Mouse (Mus musculus) midbrain, embryonic 10.5 days (tissue): ENCODE measurements around the gene Eef1e1. TPM values are rescaled to one million over a fixed set of nuclear protein-coding genes. Genes with fewer than 3 reads are reported as not detected.
A peak's percentile ranks its signal among the peaks of the same experiment; 100 is the strongest.
"Not testable (repeated sequence)": the region's sequence is repeated elsewhere in the genome, so short reads cannot be mapped to it uniquely, and the experiment has no call there.

Experiments
- DNase-seq: peaks from one replicate; pipeline ENCODE4 v3.0.0-alpha.2; 2017; ENCODE audit warnings: low spot score
- H3K27ac ChIP-seq: fragments of 300-500 bp; sonication (generic); replicated peaks from 2 replicates; pipeline ENCODE4 v1.5.1; 2016; ENCODE audit warnings: mild to moderate bottlenecking
- H3K27me3 ChIP-seq: fragments of 300-500 bp; sonication (generic); 2 replicates; pipeline ENCODE4 v1.6.1; 2016; ENCODE audit warnings: low read depth, mild to moderate bottlenecking; ENCODE audit not compliant: poor library complexity, severe bottlenecking
- H3K36me3 ChIP-seq: fragments of 300-500 bp; sonication (generic); 2 replicates; pipeline ENCODE4 v1.6.1; 2016; ENCODE audit warnings: mild to moderate bottlenecking, moderate library complexity
- H3K4me1 ChIP-seq: fragments of 300-500 bp; sonication (generic); 2 replicates; pipeline ENCODE4 v1.6.1; 2016
- H3K4me3 ChIP-seq: fragments of 300-500 bp; sonication (generic); 2 replicates; pipeline ENCODE4 v1.5.1; 2016; ENCODE audit warnings: mild to moderate bottlenecking, moderate library complexity
- H3K9me3 ChIP-seq: fragments of 300-500 bp; sonication (generic); replicated peaks from 2 replicates; pipeline ENCODE4 v1.6.1; 2016; ENCODE audit warnings: mild to moderate bottlenecking
- WGBS: fragments of 180-500 bp; shearing (Covaris S2); methylation state at CpG from one replicate; pipeline ENCODE4 v1.1.7; 2016; 5-methylcytosine and 5-hydroxymethylcytosine counted together
- polyA plus RNA-seq: library from polyadenylated mRNA; unstranded; fragments of >200 nt; fragmentation: Nextera tagmentation; extraction: Ambion mirVana; gene quantifications from 2 replicates; pipeline ENCODE4 v1.2.1, GENCODE M21; 2016

Gene Eef1e1
- polyA plus RNA-seq: 68.5 and 73.9 TPM in 2 replicates

- DNase-seq: peak; percentile 95
- Histone ChIP-seq H3K36me3 (peaks cover 36% of the 10 kb centered on the region), H3K9me3 (no peaks in the 10 kb centered on the region; the same call in 1 of the 2 replicates), H3K4me1 (peaks cover 14% of the 10 kb centered on the region), H3K4me3 (peak within 1 kb of the TSS; percentile 70), H3K27ac (peak within 1 kb of the TSS; percentile 93), H3K27me3 (no peaks in the 10 kb centered on the region)
- under 1% methylated on average over 59 of the region's 59 CpGs for WGBS
Measured at GRCm38 (mm10) chr13:38658528-38659280, at the start of gene Eef1e1. TSS of gene Eef1e1 (minus strand) at chr13:38659058.

GRCm38 (mm10) chr13:38690845-38691244 is 32.0 kb upstream of the Eef1e1 start:
- WGBS: 88% methylated on average over 6 of the region's 6 CpGs

GRCm38 (mm10) chr13:38690028-38690427 is 31.2 kb upstream of the Eef1e1 start:
- Histone ChIP-seq H3K27me3 (no peaks in the 10 kb centered on the region), H3K27ac (no peak overlapping the region), H3K4me1 (no peaks in the 10 kb centered on the region), H3K36me3 (no peaks in the 10 kb centered on the region), H3K4me3 (no peak overlapping the region), H3K9me3 (no peaks in the 10 kb centered on the region)
- whole genome bisulfite sequencing: 69% methylated on average over 3 of the region's 3 CpGs
- DNase-seq: no peak

More at GRCm38 (mm10) chr13:38690845-38691244, 32.0 kb upstream of the Eef1e1 start:
- no peaks in the 10 kb centered on the region for H3K4me1 ChIP-seq
- H3K4me3 ChIP-seq: no peak overlapping the region
- H3K27ac ChIP-seq: no peak overlapping the region
- H3K36me3 ChIP-seq: no peaks in the 10 kb centered on the region
- no peak for DNase-seq
- no peaks in the 10 kb centered on the region for H3K27me3 ChIP-seq
- H3K9me3 ChIP-seq: no peaks in the 10 kb centered on the region

GRCm38 (mm10) chr13:38688761-38689160 is 29.9 kb upstream of the Eef1e1 start:
- 86% methylated on average over 11 of the region's 11 CpGs for WGBS
- Histone ChIP-seq H3K36me3 (no peaks in the 10 kb centered on the region), H3K27ac (no peak overlapping the region), H3K4me1 (no peaks in the 10 kb centered on the region), H3K4me3 (no peak overlapping the region), H3K9me3 (no peaks in the 10 kb centered on the region), H3K27me3 (no peaks in the 10 kb centered on the region)
- no peak for DNase-seq

- H3K27ac ChIP-seq: no peak overlapping the region
- no peak for DNase-seq
- H3K4me3 ChIP-seq: no peak overlapping the region
- H3K4me1 ChIP-seq: no peaks in the 10 kb centered on the region
- WGBS: 90% methylated on average over 9 of the region's 9 CpGs
- no peaks in the 10 kb centered on the region for H3K27me3 ChIP-seq
- no peaks in the 10 kb centered on the region for H3K36me3 ChIP-seq
- no peaks in the 10 kb centered on the region for H3K9me3 ChIP-seq
Measured at GRCm38 (mm10) chr13:38672336-38672735, 13.5 kb upstream of the Eef1e1 start.

GRCm38 (mm10) chr13:38671451-38671850 is 12.6 kb upstream of the Eef1e1 start:
- not testable (repeated sequence) for H3K4me1 ChIP-seq, H3K9me3 ChIP-seq, H3K36me3 ChIP-seq, DNase-seq, H3K27ac ChIP-seq, H3K27me3 ChIP-seq, H3K4me3 ChIP-seq
- WGBS: 88% methylated on average over 6 of the region's 6 CpGs

GRCm38 (mm10) chr13:38670051-38670450 is 11.2 kb upstream of the Eef1e1 start:
- H3K27me3 ChIP-seq: no peaks in the 10 kb centered on the region
- H3K27ac ChIP-seq: no peak overlapping the region
- H3K4me3 ChIP-seq: no peak overlapping the region
- no peaks in the 10 kb centered on the region for H3K4me1 ChIP-seq
- no peaks in the 10 kb centered on the region for H3K9me3 ChIP-seq
- H3K36me3 ChIP-seq: no peaks in the 10 kb centered on the region
- DNase-seq: no peak

GRCm38 (mm10) chr13:38668514-38668913 is 9.7 kb upstream of the Eef1e1 start:
- Histone ChIP-seq H3K36me3 (no peaks in the 10 kb centered on the region), H3K27ac (no peak overlapping the region), H3K4me1 (no peaks in the 10 kb centered on the region), H3K4me3 (no peak overlapping the region), H3K9me3 (no peaks in the 10 kb centered on the region), H3K27me3 (no peaks in the 10 kb centered on the region)
- DNase-seq: peak; percentile 28
- 21% methylated on average over 2 of the region's 2 CpGs for WGBS

- WGBS: 71% methylated on average over 1 of the region's 1 CpGs
- H3K9me3 ChIP-seq: no peaks in the 10 kb centered on the region; the same call in 1 of the 2 replicates
- no peak overlapping the region for H3K27ac ChIP-seq
- no peak for DNase-seq
- H3K36me3 ChIP-seq: no peaks in the 10 kb centered on the region
- H3K27me3 ChIP-seq: no peaks in the 10 kb centered on the region
- no peaks in the 10 kb centered on the region for H3K4me1 ChIP-seq
- no peak overlapping the region for H3K4me3 ChIP-seq
Measured at GRCm38 (mm10) chr13:38664753-38665152, 5.9 kb upstream of the Eef1e1 start.

- H3K27ac ChIP-seq: no peak overlapping the region
- H3K4me1 ChIP-seq: peaks cover 14% of the 10 kb centered on the region
- H3K9me3 ChIP-seq: no peaks in the 10 kb centered on the region; the same call in 1 of the 2 replicates
- DNase-seq: no peak
- H3K27me3 ChIP-seq: no peaks in the 10 kb centered on the region
- H3K4me3 ChIP-seq: no peak overlapping the region
- 86% methylated on average over 12 of the region's 12 CpGs for WGBS
- peaks cover 26% of the 10 kb centered on the region for H3K36me3 ChIP-seq
Measured at GRCm38 (mm10) chr13:38659524-38660136, 772 bp upstream of the Eef1e1 start.

- peak overlapping the region; percentile 93 for H3K27ac ChIP-seq
- H3K36me3 ChIP-seq: peaks cover 44% of the 10 kb centered on the region
- peak overlapping the region; percentile 70 for H3K4me3 ChIP-seq
- H3K9me3 ChIP-seq: no peaks in the 10 kb centered on the region; the same call in 1 of the 2 replicates
- 31% methylated on average over 4 of the region's 4 CpGs for whole genome bisulfite sequencing
- DNase-seq: no peak
- H3K4me1 ChIP-seq: peaks cover 14% of the 10 kb centered on the region
- H3K27me3 ChIP-seq: no peaks in the 10 kb centered on the region
Measured at GRCm38 (mm10) chr13:38657865-38658264, 993 bp downstream of the Eef1e1 start.

- Histone ChIP-seq H3K9me3 (no peaks in the 10 kb centered on the region), H3K4me1 (no peaks in the 10 kb centered on the region), H3K36me3 (peaks cover 100% of the 10 kb centered on the region), H3K4me3 (no peak overlapping the region), H3K27ac (no peak overlapping the region), H3K27me3 (no peaks in the 10 kb centered on the region)
- WGBS: 94% methylated on average over 4 of the region's 4 CpGs
- DNase-seq: no peak
Measured at GRCm38 (mm10) chr13:38650292-38650691, 8.6 kb downstream of the Eef1e1 start.

GRCm38 (mm10) chr13:38649069-38649468 is 9.8 kb downstream of the Eef1e1 start:
- H3K4me1 ChIP-seq: no peaks in the 10 kb centered on the region
- no peaks in the 10 kb centered on the region for H3K9me3 ChIP-seq
- no peaks in the 10 kb centered on the region for H3K27me3 ChIP-seq
- no peak overlapping the region for H3K27ac ChIP-seq
- no peak overlapping the region for H3K4me3 ChIP-seq
- no peak for DNase-seq
- peaks cover 100% of the 10 kb centered on the region for H3K36me3 ChIP-seq
- 90% methylated on average over 4 of the region's 4 CpGs for WGBS
